Mouse (Mus musculus): ENCODE data around the gene Gcn1l1. TPM values are rescaled to one million over a fixed set of nuclear protein-coding genes. Genes with fewer than 3 reads are reported as not detected.
A peak's percentile ranks its signal among the peaks of the same experiment; 100 is the strongest.

Gene Gcn1l1
- polyA plus RNA-seq, 1 experiment from 2014 or later, result 55.6 TPM

GRCm38 (mm10) chr5:115529742-115530446 lies 35.2 kb upstream of the Gcn1l1 start:
- no peak overlapping the region for H3K4me3 ChIP-seq (ENCODE audit: low read depth, low read length)
- H3K9me3 ChIP-seq (ENCODE audit: control insufficient read depth, low read length), result no peaks in the 10 kb centered on the region
- no peaks in the 10 kb centered on the region; the same call in 1 of the 2 replicates for H3K36me3 ChIP-seq (ENCODE audit: control insufficient read depth, insufficient read depth, low read length)
- WGBS, result 40% methylated on average over 7 of the region's 7 CpGs
- DNase-seq (ENCODE audit: low spot score) (no peak), ATAC-seq (replicated peaks; ENCODE audit: low FRiP score) (no peak)
- peaks cover 69% of the 10 kb centered on the region for H3K4me1 ChIP-seq (replicated peaks; ENCODE audit: control insufficient read depth, insufficient read depth, low read length)
- no peaks in the 10 kb centered on the region for H3K27me3 ChIP-seq (replicated peaks; ENCODE audit: control insufficient read depth, insufficient read depth, low read length)
- H3K4me2 ChIP-seq, result peak overlapping the region; percentile 39
- H3K9ac ChIP-seq (ENCODE audit: low read depth, low read length), result peak overlapping the region; percentile 41; the same call in 1 of the 2 replicates
- peak overlapping the region; percentile 76 for H3K27ac ChIP-seq (ENCODE audit: low read depth, low read length)

- ATAC-seq (replicated peaks; ENCODE audit: low FRiP score) (no peak), DNase-seq (ENCODE audit: low spot score) (no peak)
- Histone ChIP-seq H3K27ac (ENCODE audit: low read depth, low read length) (peak overlapping the region; percentile 76), H3K27me3 (replicated peaks; ENCODE audit: control insufficient read depth, insufficient read depth, low read length) (no peaks in the 10 kb centered on the region), H3K9ac (ENCODE audit: low read depth, low read length) (0 out of 2 replicates have a peak overlapping the region, but pooled peaks have one; percentile 41), H3K4me2 (peak overlapping the region; percentile 39; the same call in 1 of the 2 replicates), H3K4me1 (replicated peaks; ENCODE audit: control insufficient read depth, insufficient read depth, low read length) (peaks cover 69% of the 10 kb centered on the region), H3K36me3 (ENCODE audit: control insufficient read depth, insufficient read depth, low read length) (no peaks in the 10 kb centered on the region; the same call in 1 of the 2 replicates), H3K4me3 (ENCODE audit: low read depth, low read length) (no peak overlapping the region), H3K9me3 (ENCODE audit: control insufficient read depth, low read length) (no peaks in the 10 kb centered on the region)
- 32% methylated on average over 8 of the region's 8 CpGs for WGBS
These were observed 34.6 kb upstream of the Gcn1l1 start for GRCm38 (mm10) chr5:115530447-115530809.

- 28% methylated on average over 18 of the region's 18 CpGs for whole genome bisulfite sequencing
- DNase-seq (ENCODE audit: low spot score), result no peak
These were observed 33.3 kb upstream of the Gcn1l1 start for GRCm38 (mm10) chr5:115531671-115532270.

GRCm38 (mm10) chr5:115534290-115534731 lies 30.7 kb upstream of the Gcn1l1 start:
- 11% methylated on average over 16 of the region's 16 CpGs for WGBS
- Histone ChIP-seq H3K4me3 (ENCODE audit: low read depth, low read length) (no peak overlapping the region), H3K27ac (ENCODE audit: low read depth, low read length) (peak overlapping the region; percentile 61), H3K4me2 (peak overlapping the region; percentile 53), H3K36me3 (ENCODE audit: control insufficient read depth, insufficient read depth, low read length) (no peaks in the 10 kb centered on the region), H3K27me3 (replicated peaks; ENCODE audit: control insufficient read depth, insufficient read depth, low read length) (no peaks in the 10 kb centered on the region), H3K9ac (ENCODE audit: low read depth, low read length) (peak overlapping the region; percentile 34; the same call in 1 of the 2 replicates), H3K9me3 (ENCODE audit: control insufficient read depth, low read length) (no peaks in the 10 kb centered on the region), H3K4me1 (replicated peaks; ENCODE audit: control insufficient read depth, insufficient read depth, low read length) (peaks cover 89% of the 10 kb centered on the region)
- ATAC-seq (replicated peaks; ENCODE audit: low FRiP score) (no peak), DNase-seq (ENCODE audit: low spot score) (no peak)

More at GRCm38 (mm10) chr5:115531671-115532270, 33.3 kb upstream of the Gcn1l1 start:
- peak overlapping the region; percentile 51 for H3K4me2 ChIP-seq
- peak overlapping the region; percentile 80 for H3K27ac ChIP-seq (ENCODE audit: low read depth, low read length)
- H3K36me3 ChIP-seq (ENCODE audit: control insufficient read depth, insufficient read depth, low read length), result no peaks in the 10 kb centered on the region
- H3K4me3 ChIP-seq (ENCODE audit: low read depth, low read length), result peak overlapping the region; percentile 15; the same call in 1 of the 2 replicates
- peaks cover 81% of the 10 kb centered on the region for H3K4me1 ChIP-seq (replicated peaks; ENCODE audit: control insufficient read depth, insufficient read depth, low read length)
- peak overlapping the region; percentile 30 for H3K9ac ChIP-seq (ENCODE audit: low read depth, low read length)
- no peaks in the 10 kb centered on the region for H3K9me3 ChIP-seq (ENCODE audit: control insufficient read depth, low read length)
- no peaks in the 10 kb centered on the region for H3K27me3 ChIP-seq (replicated peaks; ENCODE audit: control insufficient read depth, insufficient read depth, low read length)
- ATAC-seq (replicated peaks; ENCODE audit: low FRiP score), result peak; percentile 92

- no peak for ATAC-seq (replicated peaks; ENCODE audit: low FRiP score)
- H3K27me3 ChIP-seq (replicated peaks; ENCODE audit: control insufficient read depth, insufficient read depth, low read length), result no peaks in the 10 kb centered on the region
These were observed 30.2 kb upstream of the Gcn1l1 start for GRCm38 (mm10) chr5:115534856-115535255.

GRCm38 (mm10) chr5:115535635-115536034 lies 29.4 kb upstream of the Gcn1l1 start:
- no peaks in the 10 kb centered on the region for H3K27me3 ChIP-seq (replicated peaks; ENCODE audit: control insufficient read depth, insufficient read depth, low read length)
- no peak for ATAC-seq (replicated peaks; ENCODE audit: low FRiP score)

More at GRCm38 (mm10) chr5:115534856-115535255, 30.2 kb upstream of the Gcn1l1 start:
- Histone ChIP-seq H3K36me3 (ENCODE audit: control insufficient read depth, insufficient read depth, low read length) (no peaks in the 10 kb centered on the region), H3K27ac (ENCODE audit: low read depth, low read length) (peak overlapping the region; percentile 61), H3K4me2 (peak overlapping the region; percentile 53), H3K9ac (ENCODE audit: low read depth, low read length) (peak overlapping the region; percentile 34; the same call in 1 of the 2 replicates), H3K9me3 (ENCODE audit: control insufficient read depth, low read length) (no peaks in the 10 kb centered on the region), H3K4me1 (replicated peaks; ENCODE audit: control insufficient read depth, insufficient read depth, low read length) (peaks cover 84% of the 10 kb centered on the region), H3K4me3 (ENCODE audit: low read depth, low read length) (no peak overlapping the region)
- no peak for DNase-seq (ENCODE audit: low spot score)
- WGBS, result 19% methylated on average over 8 of the region's 8 CpGs

GRCm38 (mm10) chr5:115538017-115538692 lies 26.9 kb upstream of the Gcn1l1 start:
- ATAC-seq (replicated peaks; ENCODE audit: low FRiP score) (peak; percentile 22; the same call in 1 of the 2 replicates), DNase-seq (ENCODE audit: low spot score) (no peak)
- peak overlapping the region; percentile 45 for H3K4me2 ChIP-seq
- no peaks in the 10 kb centered on the region for H3K36me3 ChIP-seq (ENCODE audit: control insufficient read depth, insufficient read depth, low read length)
- 0 out of 2 replicates have a peak overlapping the region, but pooled peaks have one; percentile 19 for H3K27ac ChIP-seq (ENCODE audit: low read depth, low read length)
- H3K4me1 ChIP-seq (replicated peaks; ENCODE audit: control insufficient read depth, insufficient read depth, low read length), result peaks cover 64% of the 10 kb centered on the region
- H3K9ac ChIP-seq (ENCODE audit: low read depth, low read length), result 0 out of 2 replicates have a peak overlapping the region, but pooled peaks have one; percentile 34
- H3K4me3 ChIP-seq (ENCODE audit: low read depth, low read length), result no peak overlapping the region
- 63% methylated on average over 13 of the region's 13 CpGs for WGBS
- no peaks in the 10 kb centered on the region for H3K27me3 ChIP-seq (replicated peaks; ENCODE audit: control insufficient read depth, insufficient read depth, low read length)
- no peaks in the 10 kb centered on the region for H3K9me3 ChIP-seq (ENCODE audit: control insufficient read depth, low read length)

More at GRCm38 (mm10) chr5:115535635-115536034, 29.4 kb upstream of the Gcn1l1 start:
- peak overlapping the region; percentile 53 for H3K4me2 ChIP-seq
- 16% methylated on average over 7 of the region's 7 CpGs for WGBS
- no peak overlapping the region for H3K4me3 ChIP-seq (ENCODE audit: low read depth, low read length)
- H3K36me3 ChIP-seq (ENCODE audit: control insufficient read depth, insufficient read depth, low read length), result no peaks in the 10 kb centered on the region
- H3K4me1 ChIP-seq (replicated peaks; ENCODE audit: control insufficient read depth, insufficient read depth, low read length), result peaks cover 76% of the 10 kb centered on the region
- no peak overlapping the region for H3K9ac ChIP-seq (ENCODE audit: low read depth, low read length)
- H3K9me3 ChIP-seq (ENCODE audit: control insufficient read depth, low read length), result no peaks in the 10 kb centered on the region
- DNase-seq (ENCODE audit: low spot score), result no peak
- H3K27ac ChIP-seq (ENCODE audit: low read depth, low read length), result peak overlapping the region; percentile 61

GRCm38 (mm10) chr5:115538693-115539043 lies 26.4 kb upstream of the Gcn1l1 start:
- H3K9me3 ChIP-seq (ENCODE audit: control insufficient read depth, low read length), result no peaks in the 10 kb centered on the region
- H3K36me3 ChIP-seq (ENCODE audit: control insufficient read depth, insufficient read depth, low read length), result no peaks in the 10 kb centered on the region
- 0 out of 2 replicates have a peak overlapping the region, but pooled peaks have one; percentile 34 for H3K9ac ChIP-seq (ENCODE audit: low read depth, low read length)
- H3K27me3 ChIP-seq (replicated peaks; ENCODE audit: control insufficient read depth, insufficient read depth, low read length), result no peaks in the 10 kb centered on the region
- ATAC-seq (replicated peaks; ENCODE audit: low FRiP score) (peak; percentile 74), DNase-seq (ENCODE audit: low spot score) (peak; percentile 89)
- 0 out of 2 replicates have a peak overlapping the region, but pooled peaks have one; percentile 19 for H3K27ac ChIP-seq (ENCODE audit: low read depth, low read length)
- H3K4me2 ChIP-seq, result peak overlapping the region; percentile 45
- WGBS, result 3% methylated on average over 12 of the region's 12 CpGs
- no peak overlapping the region for H3K4me3 ChIP-seq (ENCODE audit: low read depth, low read length)
- peaks cover 64% of the 10 kb centered on the region for H3K4me1 ChIP-seq (replicated peaks; ENCODE audit: control insufficient read depth, insufficient read depth, low read length)

Data from liver, embryonic 11.5 days (tissue).